Mouse (Mus musculus) G1E (cell line): ENCODE data around the gene Lgals7. TPM values are rescaled to one million over a fixed set of nuclear protein-coding genes. Genes with fewer than 3 reads are reported as not detected.

Experiments
- ATAC-seq: 2 replicates; pipeline ENCODE4 v1.8.0; 2016; ENCODE audit warnings: mild to moderate bottlenecking; ENCODE audit not compliant: insufficient number of reproducible peaks, poor library complexity, low FRiP score, severe bottlenecking; ENCODE audit errors: extremely low read depth
- DNase-seq: peaks from one replicate; pipeline ENCODE4 v3.0.0; 2012; ENCODE audit warnings: low spot score
- H3K27me3 ChIP-seq: 2 replicates; pipeline ENCODE4 v1.6.1; 2012; ENCODE audit warnings: mild to moderate bottlenecking, low read length, inconsistent platforms; ENCODE audit not compliant: insufficient read depth
- H3K36me3 ChIP-seq: replicated peaks from 2 replicates; pipeline ENCODE3; 2012; ENCODE audit warnings: mild to moderate bottlenecking, inconsistent platforms
- H3K4me1 ChIP-seq: 2 replicates; pipeline ENCODE4 v1.6.1; 2012; ENCODE audit warnings: low read depth, low read length, inconsistent platforms, mixed read lengths; ENCODE audit not compliant: insufficient read depth
- H3K4me3 ChIP-seq: 2 replicates; pipeline ENCODE4 v1.5.1; 2012; ENCODE audit warnings: low read depth, mild to moderate bottlenecking, inconsistent platforms, low read length, moderate library complexity, mixed read lengths
- H3K9me3 ChIP-seq: replicated peaks from 2 replicates; pipeline ENCODE4 v1.6.1; 2012; ENCODE audit warnings: inconsistent platforms
- CTCF ChIP-seq: IDR thresholded peaks from 2 replicates; pipeline ENCODE4 v1.5.1; 2012; ENCODE audit warnings: low read depth, low read length, inconsistent platforms, mixed read lengths
- GATA1 ChIP-seq: IDR thresholded peaks from 2 replicates; pipeline ENCODE4 v1.6.1; 2012; ENCODE audit warnings: borderline replicate concordance, low read length, inconsistent platforms, mixed read lengths
- GATA2 ChIP-seq: IDR thresholded peaks from 2 replicates; pipeline ENCODE4 v1.6.1; 2012; ENCODE audit warnings: low read depth, low read length, inconsistent platforms, borderline replicate concordance
- POLR2AphosphoS5 ChIP-seq: IDR thresholded peaks from 2 replicates; pipeline ENCODE4 v1.6.1; 2012; ENCODE audit warnings: low read depth, low read length, inconsistent platforms; ENCODE audit not compliant: insufficient replicate concordance
- TAL1 ChIP-seq: conservative IDR thresholded peaks from 2 replicates; pipeline ENCODE4 v1.6.1; 2012; ENCODE audit warnings: low read depth, low read length, inconsistent platforms, mixed read lengths
- polyA plus RNA-seq: library from polyadenylated mRNA; stranded (reverse); fragments of >175 nt; gene quantifications from 2 replicates; pipeline ENCODE4 v1.2.3, GENCODE M21; 2012
- total RNA-seq, 2 experiments: library from RNA; stranded (forward) in 1 of 2; stranded (reverse) in 1 of 2; fragments of 200-1000 nt in 1 of 2; fragments of >200 nt in 1 of 2; fragmentation: Nextera tagmentation in 1 of 2; gene quantifications; 2 replicates each; pipeline ENCODE4 v1.2.3; 2014 to 2017

Gene Lgals7
- total and polyA plus RNA-seq, 3 experiments: 0.27 to 0.49 TPM; not detected in 1

- no peak for TF ChIP-seq POLR2AphosphoS5
- TF ChIP-seq TAL1: no peak
- no peak for TF ChIP-seq GATA1
- no peak for TF ChIP-seq CTCF
- no peak for TF ChIP-seq GATA2
- H3K4me1 ChIP-seq: peaks cover 28% of the 10 kb centered on the region
- H3K36me3 ChIP-seq: peaks cover 55% of the 10 kb centered on the region
- ATAC-seq: no peak
- H3K4me3 ChIP-seq: no peak overlapping the region
- H3K27me3 ChIP-seq: peaks cover 10% of the 10 kb centered on the region
- H3K9me3 ChIP-seq: peaks cover 7% of the 10 kb centered on the region
- DNase-seq: no peak
These were observed 33.8 kb upstream of the Lgals7 start for GRCm38 (mm10) chr7:28829821-28830220.

- H3K36me3 ChIP-seq: peaks cover 53% of the 10 kb centered on the region
- DNase-seq (no peak), ATAC-seq (no peak)
- H3K9me3 ChIP-seq: peaks cover 7% of the 10 kb centered on the region
- H3K4me1 ChIP-seq: peaks cover 21% of the 10 kb centered on the region
- H3K4me3 ChIP-seq: no peak overlapping the region
- TF ChIP-seq GATA1: no peak
- no peak for TF ChIP-seq CTCF
- TF ChIP-seq TAL1: no peak
- peaks cover 17% of the 10 kb centered on the region for H3K27me3 ChIP-seq
These were observed 32.7 kb upstream of the Lgals7 start for GRCm38 (mm10) chr7:28830981-28831380.

DNA sequence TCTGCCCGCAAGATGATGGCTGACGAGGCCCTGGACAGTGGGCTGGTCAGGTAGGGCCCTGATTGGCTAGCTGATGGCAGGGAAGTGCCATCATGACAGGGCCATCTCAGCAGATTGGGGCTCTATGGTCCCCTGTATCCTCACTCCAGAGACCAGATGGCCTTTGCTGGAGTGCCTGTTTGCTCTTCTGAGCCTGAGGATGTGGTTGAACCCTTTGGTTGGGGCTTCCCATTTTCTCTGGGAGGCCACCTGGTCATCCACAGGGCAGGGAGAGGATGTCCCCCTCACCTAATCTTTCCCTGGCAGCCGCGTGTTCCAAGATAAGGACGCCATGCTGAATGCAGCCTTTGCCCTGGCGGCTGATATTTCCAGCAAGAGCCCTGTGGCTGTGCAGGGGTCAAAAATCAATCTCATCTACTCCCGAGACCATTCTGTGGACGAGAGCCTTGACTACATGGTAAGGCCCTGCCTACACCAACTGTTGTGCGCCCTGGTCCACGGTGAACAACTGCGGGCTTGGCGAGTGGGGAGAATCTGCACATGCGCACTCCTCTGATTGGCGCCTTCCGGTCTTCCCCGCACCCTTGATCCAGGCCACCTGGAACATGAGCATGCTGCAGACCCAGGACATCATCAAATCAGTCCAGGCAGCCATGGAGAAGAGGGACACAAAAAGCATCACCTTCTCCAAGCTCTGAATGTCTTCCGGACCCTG lies 32.1 kb upstream of the Lgals7 start:
- TF ChIP-seq TAL1 (no peak), POLR2AphosphoS5 (no peak), GATA1 (no peak), CTCF (no peak), GATA2 (no peak)

DNA sequence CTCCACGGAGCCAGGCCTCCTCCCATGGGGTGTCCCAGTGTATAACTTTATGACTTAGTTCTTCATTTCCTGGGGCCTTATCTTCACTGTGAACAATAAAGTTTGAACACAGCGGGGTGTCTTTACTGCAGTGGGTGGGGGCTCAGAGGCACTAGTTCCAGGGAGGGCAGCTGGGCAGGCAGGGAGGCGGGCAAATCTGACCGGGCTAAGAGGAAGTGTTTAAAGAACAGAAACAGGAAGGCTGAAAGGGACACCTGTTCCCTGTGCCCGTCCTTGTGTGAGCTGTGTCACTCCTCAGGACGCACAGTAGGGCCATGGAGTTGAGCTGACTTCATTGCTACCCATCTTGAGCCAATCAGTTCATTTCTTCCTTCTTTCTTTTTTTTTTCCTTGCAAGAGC lies 31.5 kb upstream of the Lgals7 start:
- Histone ChIP-seq H3K4me3 (no peak overlapping the region), H3K9me3 (peaks cover 7% of the 10 kb centered on the region), H3K27me3 (peaks cover 25% of the 10 kb centered on the region), H3K4me1 (peaks cover 15% of the 10 kb centered on the region), H3K36me3 (peaks cover 46% of the 10 kb centered on the region)
- TF ChIP-seq CTCF (no peak), TAL1 (no peak), POLR2AphosphoS5 (no peak), GATA1 (no peak), GATA2 (no peak)
- DNase-seq (no peak), ATAC-seq (no peak)

More for the DNA sequence above, 32.1 kb upstream of the Lgals7 start:
- Histone ChIP-seq H3K9me3 (peaks cover 7% of the 10 kb centered on the region), H3K4me3 (no peak overlapping the region), H3K4me1 (peaks cover 15% of the 10 kb centered on the region), H3K36me3 (peaks cover 47% of the 10 kb centered on the region), H3K27me3 (peaks cover 19% of the 10 kb centered on the region)
- DNase-seq: no peak
- no peak for ATAC-seq

- DNase-seq (no peak), ATAC-seq (no peak; the same call in 1 of the 2 replicates)
- Histone ChIP-seq H3K9me3 (peaks cover 7% of the 10 kb centered on the region), H3K4me1 (peaks cover 10% of the 10 kb centered on the region), H3K36me3 (peaks cover 34% of the 10 kb centered on the region), H3K4me3 (no peak within 1 kb of the TSS), H3K27me3 (peaks cover 29% of the 10 kb centered on the region)
- TF ChIP-seq GATA1 (no peak), GATA2 (no peak), TAL1 (no peak), POLR2AphosphoS5 (no peak), CTCF (no peak)
These were observed 29.8 kb upstream of the Lgals7 start, which contains the start of gene Lgals4 for GRCm38 (mm10) chr7:28833723-28834347. TSS of gene Lgals4 (plus strand) at chr7:28833854.

DNA sequence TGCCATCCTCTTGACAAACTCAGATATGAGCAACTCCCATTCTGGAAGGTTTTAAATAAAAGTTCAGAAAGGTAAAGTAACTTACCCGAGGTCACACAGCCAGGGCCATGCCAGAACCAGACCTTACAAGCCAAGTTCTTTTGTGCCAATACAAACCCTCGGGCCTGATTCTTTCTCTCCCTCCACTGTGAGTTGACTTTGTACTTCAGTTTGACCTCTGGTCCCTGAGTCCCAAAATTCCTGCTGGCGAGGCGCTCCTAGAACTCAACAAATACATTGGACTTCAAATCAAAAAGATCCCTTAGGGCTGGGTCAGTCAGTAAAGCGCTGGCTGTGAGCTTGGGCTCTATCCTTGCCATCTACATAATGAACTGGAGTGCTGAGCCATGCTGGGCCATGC lies 26.7 kb upstream of the Lgals7 start:
- Histone ChIP-seq H3K36me3 (peaks cover 5% of the 10 kb centered on the region), H3K9me3 (no peaks in the 10 kb centered on the region), H3K4me1 (peaks cover 4% of the 10 kb centered on the region), H3K4me3 (no peak overlapping the region), H3K27me3 (peaks cover 37% of the 10 kb centered on the region)
- ATAC-seq: no peak
- no peak for DNase-seq
- TF ChIP-seq POLR2AphosphoS5 (no peak), GATA1 (no peak), TAL1 (no peak), CTCF (no peak), GATA2 (no peak)
